Mouse (Mus musculus): ENCODE data around the gene Tsc22d1.
A peak's percentile ranks its signal among the peaks of the same experiment; 100 is the strongest.

The Tsc22d1 gene

GRCm38 (mm10) chr14:76520606-76521005 lies 105.8 kb downstream of the Tsc22d1 start:
- no peak for DNase-seq (ENCODE audit: low spot score)

GRCm38 (mm10) chr14:76521308-76521707 lies 106.5 kb downstream of the Tsc22d1 start:
- DNase-seq (ENCODE audit: low spot score), result no peak

GRCm38 (mm10) chr14:76523344-76523743 lies 108.6 kb downstream of the Tsc22d1 start:
- no peak for DNase-seq (ENCODE audit: low spot score)

GRCm38 (mm10) chr14:76526467-76526866 lies 111.7 kb downstream of the Tsc22d1 start:
- DNase-seq (ENCODE audit: low spot score), result no peak

GRCm38 (mm10) chr14:76527030-76527719 lies 112.4 kb downstream of the Tsc22d1 start:
- no peak for DNase-seq (ENCODE audit: low spot score)

- no peak for DNase-seq (ENCODE audit: low spot score)
These were observed 113.1 kb downstream of the Tsc22d1 start for GRCm38 (mm10) chr14:76527758-76528313.

- no peak for DNase-seq (ENCODE audit: low spot score)
These were observed 113.9 kb downstream of the Tsc22d1 start for GRCm38 (mm10) chr14:76528641-76529040.

GRCm38 (mm10) chr14:76531027-76531660 lies 116.4 kb downstream of the Tsc22d1 start:
- no peak for DNase-seq (ENCODE audit: low spot score)

- DNase-seq (ENCODE audit: low spot score), result peak; percentile 74
These were observed 117.8 kb downstream of the Tsc22d1 start for GRCm38 (mm10) chr14:76532257-76533169.

- no peak for DNase-seq (ENCODE audit: low spot score)
These were observed 118.5 kb downstream of the Tsc22d1 start for GRCm38 (mm10) chr14:76533170-76533815.

- DNase-seq (ENCODE audit: low spot score), result no peak
These were observed 120.3 kb downstream of the Tsc22d1 start for GRCm38 (mm10) chr14:76535096-76535495.

GRCm38 (mm10) chr14:76536921-76537320 lies 122.2 kb downstream of the Tsc22d1 start:
- DNase-seq (ENCODE audit: low spot score), result no peak

GRCm38 (mm10) chr14:76540005-76540670 lies 125.4 kb downstream of the Tsc22d1 start:
- no peak for DNase-seq (ENCODE audit: low spot score)

- no peak for DNase-seq (ENCODE audit: low spot score)
These were observed 126.6 kb downstream of the Tsc22d1 start for GRCm38 (mm10) chr14:76541341-76541740.

GRCm38 (mm10) chr14:76544136-76544535 lies 129.4 kb downstream of the Tsc22d1 start:
- DNase-seq (ENCODE audit: low spot score), result no peak

GRCm38 (mm10) chr14:76555263-76556030 lies 140.7 kb downstream of the Tsc22d1 start:
- DNase-seq (ENCODE audit: low spot score), result no peak

GRCm38 (mm10) chr14:76556031-76556851 lies 141.5 kb downstream of the Tsc22d1 start:
- DNase-seq (ENCODE audit: low spot score), result peak; percentile 84

- DNase-seq (ENCODE audit: low spot score), result no peak
These were observed 142.1 kb downstream of the Tsc22d1 start, which contains the start of gene Serp2 for GRCm38 (mm10) chr14:76556852-76557208. Gene Serp2, minus strand, starts transcription at chr14:76556889.

All from testis, postnatal 10 days (tissue).